Mouse (Mus musculus) hindbrain, embryonic 14.5 days (tissue): ENCODE measurements around the gene Myo18a. TPM values are rescaled to one million over a fixed set of nuclear protein-coding genes. Genes with fewer than 3 reads are reported as not detected.

Experiments used
- ATAC-seq: fragments of 200-750 bp; cut with Nextera tagmentation; 2 replicates; pipeline ENCODE4 v1.8.0; 2017; ENCODE audit warnings: moderate number of reproducible peaks, mild to moderate bottlenecking, moderate TSS enrichment, moderate library complexity; ENCODE audit not compliant: low FRiP score
- DNase-seq: peaks from one replicate; pipeline ENCODE4 v3.0.0-alpha.2; 2015; ENCODE audit warnings: low spot score
- H3K27ac ChIP-seq: fragments of 300-500 bp; sonication (generic); 2 replicates; pipeline ENCODE4 v1.5.1; 2014; ENCODE audit warnings: mild to moderate bottlenecking, moderate library complexity
- H3K27me3 ChIP-seq: fragments of 300-500 bp; sonication (generic); 2 replicates; pipeline ENCODE4 v1.6.1; 2014; ENCODE audit warnings: mild to moderate bottlenecking, low read length, mixed read lengths; ENCODE audit not compliant: control insufficient read depth, insufficient read depth
- H3K36me3 ChIP-seq: fragments of 300-500 bp; sonication (generic); replicated peaks from 2 replicates; pipeline ENCODE4 v1.6.1; 2014; ENCODE audit not compliant: control insufficient read depth, insufficient read depth
- H3K4me1 ChIP-seq: fragments of 300-500 bp; sonication (generic); replicated peaks from 2 replicates; pipeline ENCODE4 v1.6.1; 2014; ENCODE audit warnings: antibody characterized with exemption, low read length, mixed read lengths; ENCODE audit not compliant: control insufficient read depth, insufficient read depth
- H3K4me2 ChIP-seq: fragments of 300-500 bp; sonication (generic); replicated peaks from 2 replicates; pipeline ENCODE4 v1.6.1; 2014; ENCODE audit warnings: mild to moderate bottlenecking, moderate library complexity
- H3K4me3 ChIP-seq: fragments of 300-500 bp; sonication (generic); replicated peaks from 2 replicates; pipeline ENCODE4 v1.5.1; 2014; ENCODE audit warnings: mild to moderate bottlenecking, low read length
- H3K9ac ChIP-seq: fragments of 300-500 bp; sonication (generic); 2 replicates; pipeline ENCODE4 v1.6.1; 2014
- H3K9me3 ChIP-seq: fragments of 300-500 bp; sonication (generic); 2 replicates; pipeline ENCODE4 v1.6.1; 2016; ENCODE audit warnings: low read length; ENCODE audit not compliant: control insufficient read depth
- WGBS: fragments of 180-500 bp; shearing (Covaris S2); extraction: QIAGEN DNeasy Blood & Tissue Kit; methylation state at CpG from one replicate; pipeline ENCODE4 v1.1.7; 2014; 5-methylcytosine and 5-hydroxymethylcytosine counted together
- polyA plus RNA-seq: library from polyadenylated mRNA; unstranded; fragments of >200 nt; fragmentation: Nextera tagmentation; extraction: Ambion mirVana; gene quantifications from 2 replicates; pipeline ENCODE4 v1.2.1, GENCODE M21; 2014

The Myo18a gene
- polyA plus RNA-seq, 1 experiment from 2014 or later: 42.1 TPM

DNA sequence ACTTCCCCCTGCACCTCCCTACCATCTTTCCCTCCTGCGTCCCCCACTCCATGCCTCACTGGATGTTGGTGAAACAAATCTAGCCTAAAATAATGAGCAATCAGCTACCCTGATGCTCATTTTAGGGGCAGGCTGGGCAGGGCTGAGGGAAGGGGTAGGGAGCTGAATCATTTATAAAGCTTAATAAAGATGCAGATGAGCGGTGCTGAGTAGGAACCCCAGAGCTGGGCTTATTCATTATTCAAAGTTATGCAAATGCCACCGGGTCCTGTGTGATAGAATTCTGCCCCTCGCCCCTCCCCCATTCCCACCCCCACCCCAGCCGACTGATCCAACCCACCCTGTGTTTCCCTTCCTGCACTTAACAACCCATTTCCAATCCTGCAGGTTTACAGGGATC lies 112.2 kb downstream of the Myo18a start:
- WGBS: 20% methylated on average over 5 of the region's 5 CpGs
- Histone ChIP-seq H3K27ac (peak overlapping the region; percentile 63), H3K4me2 (no peak overlapping the region), H3K4me1 (peaks cover 51% of the 10 kb centered on the region), H3K9ac (no peak overlapping the region), H3K4me3 (no peak overlapping the region), H3K27me3 (no peaks in the 10 kb centered on the region), H3K36me3 (no peaks in the 10 kb centered on the region), H3K9me3 (no peaks in the 10 kb centered on the region)
- ATAC-seq (no peak), DNase-seq (no peak)

DNA sequence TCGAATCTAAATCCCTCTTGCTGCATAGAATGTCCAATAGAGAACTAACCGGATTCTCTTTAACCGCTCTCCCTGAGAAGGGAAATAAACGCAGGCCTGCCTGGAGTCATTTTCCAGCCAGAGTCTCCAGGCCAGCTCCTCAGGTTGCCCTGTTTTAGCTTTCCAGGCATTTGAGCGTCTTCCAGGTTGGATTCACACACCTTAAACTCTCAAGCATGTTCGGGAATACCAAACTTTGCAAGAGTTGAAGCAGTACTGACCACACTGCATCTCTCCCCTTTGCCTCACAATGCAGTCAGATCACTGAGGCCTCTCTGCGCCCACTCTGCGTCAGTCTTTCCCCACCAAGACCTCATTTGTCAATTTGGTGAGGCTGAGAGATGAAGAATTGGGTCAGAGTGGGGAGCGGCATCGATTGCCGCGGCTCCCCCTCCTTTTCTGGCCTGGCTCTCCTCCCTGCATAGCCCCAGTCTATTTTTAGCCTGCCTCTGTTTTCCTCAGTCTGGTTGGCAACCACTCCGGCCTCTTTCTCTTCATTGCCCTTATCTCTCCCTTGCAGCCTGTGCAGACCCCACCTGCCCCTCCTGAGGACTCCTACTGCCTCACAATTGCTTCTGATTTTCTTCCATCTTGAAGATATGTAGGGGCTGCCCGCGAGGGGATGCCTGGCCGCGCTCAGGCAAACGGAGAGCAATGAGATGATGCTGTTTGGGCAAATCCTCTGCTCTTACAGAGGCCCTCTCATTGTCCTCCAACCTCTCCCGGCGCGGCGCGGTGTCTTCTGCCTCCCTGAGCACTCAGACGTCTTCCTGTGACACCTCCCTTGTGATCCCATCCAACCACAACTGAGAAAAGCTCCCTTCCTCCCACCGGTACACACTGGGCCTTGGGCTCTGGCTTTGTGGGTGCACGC lies 113.1 kb downstream of the Myo18a start:
- Histone ChIP-seq H3K4me3 (no peak overlapping the region), H3K4me2 (no peak overlapping the region), H3K36me3 (no peaks in the 10 kb centered on the region), H3K27me3 (no peaks in the 10 kb centered on the region), H3K9me3 (no peaks in the 10 kb centered on the region), H3K27ac (peak overlapping the region; percentile 63), H3K4me1 (peaks cover 50% of the 10 kb centered on the region), H3K9ac (no peak overlapping the region)
- ATAC-seq (peak; percentile 21; the same call in 1 of the 2 replicates), DNase-seq (no peak)
- WGBS: 45% methylated on average over 26 of the region's 26 CpGs

DNA sequence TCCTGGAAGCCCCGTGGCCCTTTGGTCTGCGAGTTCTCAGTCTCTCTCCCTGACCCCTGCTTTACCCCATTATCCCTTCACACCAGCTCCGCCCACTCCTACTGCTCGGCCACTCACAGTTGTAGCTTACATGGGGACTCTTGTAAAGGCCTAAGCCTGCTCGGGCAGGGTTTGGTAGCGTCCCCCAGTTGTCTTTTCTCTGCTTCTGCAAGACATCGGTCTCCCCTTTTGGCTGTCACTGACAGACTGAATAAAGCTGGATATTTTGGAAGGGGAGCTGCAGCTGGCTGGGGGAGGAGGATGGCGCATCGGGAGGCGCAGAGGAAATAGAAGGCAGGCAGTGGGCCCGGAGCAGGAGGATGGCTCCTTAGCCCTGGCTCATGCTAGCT lies 113.7 kb downstream of the Myo18a start:
- H3K27me3 ChIP-seq: no peaks in the 10 kb centered on the region
- H3K4me2 ChIP-seq: no peak overlapping the region
- WGBS: 41% methylated on average over 11 of the region's 11 CpGs

DNA sequence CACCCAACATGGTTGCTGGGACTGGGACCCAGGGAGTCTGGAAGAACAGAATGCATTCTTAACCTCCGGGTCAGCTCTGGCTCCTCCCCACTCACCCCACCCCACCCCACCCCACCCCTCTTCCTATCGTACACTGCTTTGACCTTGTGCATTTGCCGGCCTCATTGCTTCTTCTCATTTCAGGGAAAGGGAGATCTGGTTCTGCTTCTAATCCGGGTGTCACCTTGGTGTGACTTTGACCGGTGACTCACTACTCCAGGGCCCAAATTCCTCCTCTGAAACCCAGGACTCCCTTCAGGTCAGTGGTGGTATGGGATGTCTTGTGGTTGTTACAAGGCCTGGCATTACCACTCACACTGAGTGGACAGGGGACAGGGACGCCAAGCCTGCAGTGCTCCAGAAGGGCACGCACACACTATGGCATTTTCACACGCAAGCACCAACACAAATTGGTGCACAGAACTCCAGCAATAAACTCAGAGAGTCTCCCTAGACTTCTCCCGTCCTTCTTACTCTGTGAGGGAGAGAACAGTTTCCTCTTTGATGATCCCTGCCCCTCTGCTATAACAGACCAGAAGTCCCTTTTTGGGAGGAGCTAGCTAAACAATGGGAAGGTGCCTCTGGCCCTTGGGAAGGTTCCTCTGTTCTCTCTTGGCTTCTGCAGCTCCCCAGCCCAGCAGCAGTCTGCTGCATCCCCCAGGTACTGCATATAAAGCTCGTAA lies 121.6 kb downstream of the Myo18a start:
- Histone ChIP-seq H3K36me3 (no peaks in the 10 kb centered on the region), H3K9me3 (no peaks in the 10 kb centered on the region), H3K27me3 (peaks cover 9% of the 10 kb centered on the region; the same call in 1 of the 2 replicates), H3K4me2 (no peak overlapping the region), H3K27ac (peak overlapping the region; percentile 92; the same call in 1 of the 2 replicates), H3K9ac (no peak overlapping the region), H3K4me1 (peaks cover 41% of the 10 kb centered on the region), H3K4me3 (no peak overlapping the region)
- WGBS: 26% methylated on average over 10 of the region's 10 CpGs
- DNase-seq (no peak), ATAC-seq (no peak)

More for the DNA sequence above, 113.7 kb downstream of the Myo18a start:
- DNase-seq (no peak), ATAC-seq (no peak)
- no peaks in the 10 kb centered on the region for H3K9me3 ChIP-seq
- H3K27ac ChIP-seq: peak overlapping the region; percentile 63
- H3K36me3 ChIP-seq: no peaks in the 10 kb centered on the region
- peaks cover 44% of the 10 kb centered on the region for H3K4me1 ChIP-seq
- H3K4me3 ChIP-seq: no peak overlapping the region
- H3K9ac ChIP-seq: no peak overlapping the region; the same call in 1 of the 2 replicates

- no peaks in the 10 kb centered on the region for H3K36me3 ChIP-seq
- peak overlapping the region; percentile 92 for H3K27ac ChIP-seq
- H3K4me3 ChIP-seq: no peak overlapping the region
- H3K4me1 ChIP-seq: peaks cover 41% of the 10 kb centered on the region
- WGBS: 20% methylated on average over 8 of the region's 8 CpGs
- peaks cover 9% of the 10 kb centered on the region; the same call in 1 of the 2 replicates for H3K27me3 ChIP-seq
- H3K4me2 ChIP-seq: no peak overlapping the region
- DNase-seq: no peak
- no peaks in the 10 kb centered on the region for H3K9me3 ChIP-seq
- H3K9ac ChIP-seq: no peak overlapping the region
- ATAC-seq: 0 out of 2 replicates have a peak, but pooled peaks have one; percentile 39
Observed at GRCm38 (mm10) chr11:77885246-77885575, 122.2 kb downstream of the Myo18a start.

DNA sequence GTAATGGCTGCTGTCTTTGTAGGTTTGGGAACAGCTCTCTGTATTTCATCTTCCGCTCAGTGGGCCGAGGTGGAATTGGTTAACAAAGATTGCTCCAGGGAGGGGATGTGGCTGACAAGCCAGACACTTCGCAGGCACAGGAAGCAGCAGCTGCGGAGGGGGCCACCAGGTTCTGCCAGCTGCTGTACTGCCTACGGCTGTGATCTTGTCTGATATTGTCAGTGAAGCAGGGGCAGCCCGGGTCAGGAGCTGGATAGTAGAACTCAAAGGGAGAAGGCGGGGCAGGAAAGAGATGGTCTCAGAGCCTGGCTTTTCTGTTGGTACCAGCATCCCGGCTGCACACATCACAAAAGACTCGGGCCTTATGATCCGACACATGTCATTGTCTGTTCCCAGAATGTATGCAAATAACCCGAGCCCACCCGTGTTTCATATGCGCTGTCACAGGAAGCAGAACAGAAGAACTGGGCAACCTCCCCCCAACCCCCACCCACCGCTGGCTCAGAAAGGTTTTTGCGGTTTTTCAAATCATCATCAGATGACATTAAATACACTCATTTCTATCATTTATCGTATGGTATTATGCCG lies 124.4 kb downstream of the Myo18a start:
- no peak overlapping the region for H3K4me3 ChIP-seq
- H3K27ac ChIP-seq: peak overlapping the region; percentile 92
- H3K4me1 ChIP-seq: peaks cover 57% of the 10 kb centered on the region
- no peaks in the 10 kb centered on the region for H3K36me3 ChIP-seq
- H3K4me2 ChIP-seq: peak overlapping the region; percentile 33
- H3K9me3 ChIP-seq: no peaks in the 10 kb centered on the region
- H3K9ac ChIP-seq: peak overlapping the region; percentile 46
- peak; percentile 63 for DNase-seq
- WGBS: 15% methylated on average over 17 of the region's 17 CpGs
- peak; percentile 64; the same call in 1 of the 2 replicates for ATAC-seq
- peaks cover 6% of the 10 kb centered on the region; the same call in 1 of the 2 replicates for H3K27me3 ChIP-seq

GRCm38 (mm10) chr11:77888846-77889245 lies 125.8 kb downstream of the Myo18a start:
- ATAC-seq (no peak), DNase-seq (no peak)
- H3K9me3 ChIP-seq: no peaks in the 10 kb centered on the region
- 90% methylated on average over 5 of the region's 5 CpGs for whole genome bisulfite sequencing
- peaks cover 71% of the 10 kb centered on the region for H3K4me1 ChIP-seq
- no peaks in the 10 kb centered on the region for H3K36me3 ChIP-seq
- H3K9ac ChIP-seq: no peak overlapping the region
- no peak overlapping the region for H3K4me2 ChIP-seq
- H3K27ac ChIP-seq: peak overlapping the region; percentile 53; the same call in 1 of the 2 replicates
- no peaks in the 10 kb centered on the region for H3K27me3 ChIP-seq
- no peak overlapping the region for H3K4me3 ChIP-seq

- H3K9ac ChIP-seq: no peak overlapping the region
- H3K4me1 ChIP-seq: peaks cover 71% of the 10 kb centered on the region
- ATAC-seq (no peak), DNase-seq (no peak)
- no peak overlapping the region for H3K27ac ChIP-seq
- H3K4me2 ChIP-seq: no peak overlapping the region
- H3K36me3 ChIP-seq: no peaks in the 10 kb centered on the region
- H3K4me3 ChIP-seq: no peak overlapping the region
- H3K9me3 ChIP-seq: no peaks in the 10 kb centered on the region
- H3K27me3 ChIP-seq: no peaks in the 10 kb centered on the region
- 35% methylated on average over 1 of the region's 2 CpGs for WGBS
Observed at GRCm38 (mm10) chr11:77889484-77889883, 126.4 kb downstream of the Myo18a start.
